Mouse (Mus musculus): ENCODE data around the gene Pbx2.

GRCm38 (mm10) chr17:34626773-34627092, 35.7 kb downstream of the Pbx2 start:
- TF ChIP-seq POLR2A (IDR thresholded peaks at IDR 0.05; ENCODE audit: low read depth, low read length): no peak
- peak; percentile 43; the same call in 1 of the 2 replicates for TF ChIP-seq CTCF (IDR thresholded peaks at IDR 0.05; ENCODE audit: borderline replicate concordance, insufficient read depth, low read length)

Data from embryonic fibroblast, embryonic 13.5 days (primary cell).